Mouse (Mus musculus): ENCODE results near the gene Spata31d1d.
"Not testable (repeated sequence)": the region's sequence is repeated elsewhere in the genome, so short reads cannot be mapped to it uniquely, and the experiment has no call there.

Spata31d1d gene

GRCm38 (mm10) chr13:59734347-59734746 lies 2.8 kb upstream of the Spata31d1d start:
- not testable (repeated sequence) for ATAC-seq (ENCODE audit: insufficient number of reproducible peaks, low FRiP score, low TSS enrichment)

GRCm38 (mm10) chr13:59733936-59734335 lies 2.4 kb upstream of the Spata31d1d start:
- ATAC-seq (ENCODE audit: insufficient number of reproducible peaks, low FRiP score, low TSS enrichment), result no peak

GRCm38 (mm10) chr13:59728378-59729093 lies 3.0 kb downstream of the Spata31d1d start:
- ATAC-seq (ENCODE audit: insufficient number of reproducible peaks, low FRiP score, low TSS enrichment), result peak; percentile 88

- no peak for ATAC-seq (ENCODE audit: insufficient number of reproducible peaks, low FRiP score, low TSS enrichment)
Observed at GRCm38 (mm10) chr13:59726139-59726867, 5.2 kb downstream of the Spata31d1d start.

- not testable (repeated sequence) for ATAC-seq (ENCODE audit: insufficient number of reproducible peaks, low FRiP score, low TSS enrichment)
Observed at GRCm38 (mm10) chr13:59722089-59722488, 9.5 kb downstream of the Spata31d1d start.

GRCm38 (mm10) chr13:59719475-59719874 lies 12.1 kb downstream of the Spata31d1d start:
- no peak for ATAC-seq (ENCODE audit: insufficient number of reproducible peaks, low FRiP score, low TSS enrichment)

GRCm38 (mm10) chr13:59718857-59719440 lies 12.6 kb downstream of the Spata31d1d start:
- not testable (repeated sequence) for ATAC-seq (ENCODE audit: insufficient number of reproducible peaks, low FRiP score, low TSS enrichment)

- no peak for ATAC-seq (ENCODE audit: insufficient number of reproducible peaks, low FRiP score, low TSS enrichment)
Observed at GRCm38 (mm10) chr13:59713710-59714109, 17.8 kb downstream of the Spata31d1d start.

- not testable (repeated sequence) for ATAC-seq (ENCODE audit: insufficient number of reproducible peaks, low FRiP score, low TSS enrichment)
Observed at GRCm38 (mm10) chr13:59711984-59712383, 19.6 kb downstream of the Spata31d1d start, which contains the start of gene Spata31d1b. Spata31d1b (plus strand) TSS chr13:59712284.

- no peak for ATAC-seq (ENCODE audit: insufficient number of reproducible peaks, low FRiP score, low TSS enrichment)
Observed at GRCm38 (mm10) chr13:59710230-59710629, 21.3 kb downstream of the Spata31d1d start, which contains the start of gene Spata31d1a. Spata31d1a (minus strand) TSS chr13:59710330.

- ATAC-seq (ENCODE audit: insufficient number of reproducible peaks, low FRiP score, low TSS enrichment), result no peak
Observed at GRCm38 (mm10) chr13:59704562-59704961, 27.0 kb downstream of the Spata31d1d start.

- no peak for ATAC-seq (ENCODE audit: insufficient number of reproducible peaks, low FRiP score, low TSS enrichment)
Observed at GRCm38 (mm10) chr13:59703514-59703913, 28.0 kb downstream of the Spata31d1d start.

GRCm38 (mm10) chr13:59700137-59700536 lies 31.4 kb downstream of the Spata31d1d start:
- ATAC-seq (ENCODE audit: insufficient number of reproducible peaks, low FRiP score, low TSS enrichment), result not testable (repeated sequence)

GRCm38 (mm10) chr13:59699131-59699530 lies 32.4 kb downstream of the Spata31d1d start:
- ATAC-seq (ENCODE audit: insufficient number of reproducible peaks, low FRiP score, low TSS enrichment), result no peak

GRCm38 (mm10) chr13:59695781-59696180 lies 35.8 kb downstream of the Spata31d1d start:
- ATAC-seq (ENCODE audit: insufficient number of reproducible peaks, low FRiP score, low TSS enrichment), result no peak

- no peak for ATAC-seq (ENCODE audit: insufficient number of reproducible peaks, low FRiP score, low TSS enrichment)
Observed at GRCm38 (mm10) chr13:59694008-59694407, 37.5 kb downstream of the Spata31d1d start, which contains the start of gene 4921517D22Rik. 4921517D22Rik (minus strand) TSS chr13:59694108.

- ATAC-seq (ENCODE audit: insufficient number of reproducible peaks, low FRiP score, low TSS enrichment), result no peak
Observed at GRCm38 (mm10) chr13:59691478-59691877, 40.1 kb downstream of the Spata31d1d start.

- ATAC-seq (ENCODE audit: insufficient number of reproducible peaks, low FRiP score, low TSS enrichment), result no peak
Observed at GRCm38 (mm10) chr13:59690576-59690975, 41.0 kb downstream of the Spata31d1d start.

GRCm38 (mm10) chr13:59689843-59690242 lies 41.7 kb downstream of the Spata31d1d start:
- ATAC-seq (ENCODE audit: insufficient number of reproducible peaks, low FRiP score, low TSS enrichment), result no peak

GRCm38 (mm10) chr13:59689313-59689712 lies 42.2 kb downstream of the Spata31d1d start:
- ATAC-seq (ENCODE audit: insufficient number of reproducible peaks, low FRiP score, low TSS enrichment), result no peak

- no peak for ATAC-seq (ENCODE audit: insufficient number of reproducible peaks, low FRiP score, low TSS enrichment)
Observed at GRCm38 (mm10) chr13:59688338-59688770, 43.2 kb downstream of the Spata31d1d start.
